Mouse (Mus musculus) spleen, postnatal 14 days (tissue): ENCODE results near the gene Bmp4.

Experiments used
- DNase-seq, 2 experiments: peaks; one replicate each; pipeline ENCODE4 v3.0.0; 2021 to 2022; ENCODE audit warnings: low spot score in 2 of 2

Bmp4 gene

GRCm38 (mm10) chr14:46390249-46390775 lies at the start of gene Bmp4:
Bmp4 (minus strand) TSS chr14:46390669.
- DNase-seq = no peak

GRCm38 (mm10) chr14:46439461-46440048 lies 49.1 kb upstream of the Bmp4 start:
- DNase-seq = no peak

- DNase-seq = no peak
Observed at GRCm38 (mm10) chr14:46436471-46437090, 46.1 kb upstream of the Bmp4 start.

- no peak for DNase-seq
Observed at GRCm38 (mm10) chr14:46430231-46430630, 39.8 kb upstream of the Bmp4 start.

- DNase-seq = no peak
Observed at GRCm38 (mm10) chr14:46427251-46427650, 36.8 kb upstream of the Bmp4 start.

GRCm38 (mm10) chr14:46421823-46422222 lies 31.4 kb upstream of the Bmp4 start:
- DNase-seq = no peak

- DNase-seq = no peak
Observed at GRCm38 (mm10) chr14:46419269-46419668, 28.8 kb upstream of the Bmp4 start.

GRCm38 (mm10) chr14:46418371-46419097 lies 28.1 kb upstream of the Bmp4 start:
- DNase-seq = no peak

GRCm38 (mm10) chr14:46412497-46413000 lies 22.1 kb upstream of the Bmp4 start:
- DNase-seq = no peak

GRCm38 (mm10) chr14:46410557-46411120 lies 20.2 kb upstream of the Bmp4 start:
- DNase-seq = no peak

GRCm38 (mm10) chr14:46409016-46409415 lies 18.5 kb upstream of the Bmp4 start:
- DNase-seq = no peak

- no peak for DNase-seq
Observed at GRCm38 (mm10) chr14:46408319-46408718, 17.9 kb upstream of the Bmp4 start.

GRCm38 (mm10) chr14:46399925-46400324 lies 9.5 kb upstream of the Bmp4 start:
- DNase-seq = no peak

- DNase-seq = no peak
Observed at GRCm38 (mm10) chr14:46398091-46398695, 7.7 kb upstream of the Bmp4 start.

- DNase-seq = no peak
Observed at GRCm38 (mm10) chr14:46391621-46392170, 1.2 kb upstream of the Bmp4 start.

- DNase-seq = no peak
Observed at GRCm38 (mm10) chr14:46389438-46390248, 826 bp downstream of the Bmp4 start.

GRCm38 (mm10) chr14:46388636-46389035 lies 1.8 kb downstream of the Bmp4 start:
- DNase-seq = no peak

GRCm38 (mm10) chr14:46387821-46388481 lies 2.5 kb downstream of the Bmp4 start:
- no peak for DNase-seq

- no peak for DNase-seq
Observed at GRCm38 (mm10) chr14:46387357-46387671, 3.2 kb downstream of the Bmp4 start.
